Mouse (Mus musculus) MEL (cell line): ENCODE data around the gene Mier2.

Experiments
- MYC ChIP-seq: IDR thresholded peaks from 2 replicates; pipeline ENCODE4 v1.6.1; 2011; ENCODE audit warnings: low read depth, mild to moderate bottlenecking, low read length, improper control_type of control experiment, moderate library complexity
- POLR2AphosphoS2 ChIP-seq: IDR thresholded peaks from 2 replicates; pipeline ENCODE4 v1.6.1; 2011; ENCODE audit warnings: low read length, improper control_type of control experiment
- SIN3A ChIP-seq: IDR thresholded peaks from 2 replicates; pipeline ENCODE4 v1.6.1; 2012; ENCODE audit warnings: low read length, improper control_type of control experiment, inconsistent platforms

DNA sequence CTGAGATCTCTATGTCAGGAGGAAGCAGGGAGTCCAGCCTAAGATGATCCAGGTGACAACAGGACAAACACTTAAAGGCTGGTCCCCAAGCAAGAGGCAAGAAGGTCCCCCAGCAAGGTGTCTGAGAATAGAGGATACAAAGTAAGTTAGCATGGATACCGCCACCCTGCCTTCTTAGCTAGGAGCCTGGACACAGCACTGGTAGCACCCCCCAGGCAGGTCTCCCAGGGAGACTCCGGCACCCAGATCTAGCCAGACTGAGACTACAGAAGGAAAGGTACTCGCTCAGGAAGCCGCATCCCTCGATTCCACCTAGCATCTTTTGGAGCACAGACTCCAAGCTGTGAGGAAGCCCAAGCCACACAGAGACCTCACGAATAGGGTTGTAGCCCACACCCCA, 1.8 kb downstream of the Mier2 start:
- TF ChIP-seq SIN3A (no peak), MYC (no peak), POLR2AphosphoS2 (no peak)
